Mouse (Mus musculus) mature B cell (primary cell): ENCODE data around the gene Spata5.

Experiments
- in situ Hi-C: fragments of 300-500 bp; cut with MboI; formaldehyde crosslinking; loops from 2 replicates; pipeline ENCODE4 v1.14.3; 2019

The Spata5 gene

DNA sequence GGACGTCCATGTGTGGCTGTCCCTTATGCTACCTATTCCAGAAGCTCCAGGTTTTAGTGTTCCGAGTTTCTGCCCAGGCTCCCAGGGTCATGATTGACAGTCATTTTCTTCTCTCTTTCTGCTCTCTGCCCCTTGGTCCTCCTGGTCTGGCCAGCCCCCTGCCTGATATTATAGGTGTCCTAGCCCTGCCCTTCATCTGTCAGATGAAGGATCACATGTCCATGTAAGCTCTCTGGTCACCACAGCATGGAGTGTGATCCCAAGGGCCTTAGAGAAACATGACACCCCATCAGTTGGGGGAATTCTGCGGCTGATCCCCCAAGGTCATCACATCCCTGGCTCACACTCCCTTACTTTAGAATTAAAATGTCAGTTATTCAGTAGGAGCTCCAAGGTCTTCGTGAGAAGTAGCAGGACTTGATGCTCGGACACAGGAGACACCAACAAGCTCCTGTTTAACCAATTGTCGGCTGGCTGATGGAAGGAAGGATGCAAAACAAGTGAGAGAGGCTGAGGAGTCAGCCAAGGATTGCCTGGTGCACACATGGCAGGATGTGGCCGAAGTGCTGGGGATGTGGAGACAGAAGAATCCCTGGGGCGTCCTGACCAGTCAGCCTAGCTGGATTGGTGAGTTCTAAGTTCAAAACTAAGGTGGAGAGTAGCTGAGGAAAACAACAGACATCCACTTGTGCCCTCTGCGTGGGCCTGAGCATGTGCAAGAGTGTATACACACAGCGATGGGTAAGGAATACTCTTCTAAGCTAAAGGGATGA lies 195.4 kb downstream of the Spata5 start:
- in situ Hi-C loops: no loop called here

GRCm38 (mm10) chr3:37616586-37617547 lies 197.2 kb downstream of the Spata5 start:
- in situ Hi-C loops: no loop called here
